Mouse (Mus musculus) granulocyte monocyte progenitor cell, adult 5-6 weeks (primary cell): ENCODE results near the gene Snrpb. TPM values are rescaled to one million over a fixed set of nuclear protein-coding genes. Genes with fewer than 3 reads are reported as not detected.

Experiments
- ATAC-seq: replicated peaks from 2 replicates; pipeline ENCODE4 v1.8.0; 2016; ENCODE audit warnings: mild to moderate bottlenecking, moderate TSS enrichment, inconsistent platforms; ENCODE audit not compliant: poor library complexity, severe bottlenecking
- total RNA-seq, 2 experiments: library from RNA; stranded (forward) in 1 of 2; stranded (reverse) in 1 of 2; fragments of 200-712, 200-1000 nt in 1 of 2; fragments of >200 nt in 1 of 2; fragmentation: Nextera tagmentation in 1 of 2; gene quantifications; 2 replicates each; pipeline ENCODE4 v1.2.3; 2014 to 2017

The Snrpb gene
- total RNA-seq, 2 experiments from 2014 or later = 210 to 270 TPM

- no peak for ATAC-seq
Observed at GRCm38 (mm10) chr2:130144703-130145324, 34.4 kb downstream of the Snrpb start.

- ATAC-seq = no peak
Observed at GRCm38 (mm10) chr2:130143011-130143410, 36.2 kb downstream of the Snrpb start.

- peak; percentile 90 for ATAC-seq
Observed at GRCm38 (mm10) chr2:130129687-130130086, 49.5 kb downstream of the Snrpb start.

GRCm38 (mm10) chr2:130126073-130126472, 53.1 kb downstream of the Snrpb start:
- ATAC-seq = peak; percentile 67

GRCm38 (mm10) chr2:130125279-130126059, 53.7 kb downstream of the Snrpb start:
- no peak for ATAC-seq

Other genes with a start within 250 kb of the Snrpb start
- not detected in 2 replicates for gene Tgm3, start 167.1 kb downstream of the Snrpb start, total RNA-seq (2014; fragmentation: Nextera tagmentation)
- 0.36 TPM in 1 of 2 replicates, not detected in the other for gene Tgm3, start 167.1 kb downstream of the Snrpb start, total RNA-seq (2017)
- not detected in 2 replicates for gene Tgm6, start 67.0 kb downstream of the Snrpb start, total RNA-seq (2014; fragmentation: Nextera tagmentation)
- gene Tgm6, start 67.0 kb downstream of the Snrpb start, total RNA-seq (2017) = not detected in 2 replicates
- not detected in 2 replicates for gene Tmc2, start 15.8 kb upstream of the Snrpb start, total RNA-seq (2014; fragmentation: Nextera tagmentation)
- not detected in 2 replicates for gene Tmc2, start 15.8 kb upstream of the Snrpb start, total RNA-seq (2017)
- 501 and 575 TPM in 2 replicates for gene Nop56, start 95.0 kb upstream of the Snrpb start, total RNA-seq (2014; fragmentation: Nextera tagmentation)
- gene Nop56, start 95.0 kb upstream of the Snrpb start, total RNA-seq (2017) = 468 and 587 TPM in 2 replicates
- gene Idh3b, start 105.1 kb upstream of the Snrpb start, total RNA-seq (2014; fragmentation: Nextera tagmentation) = 130 and 165 TPM in 2 replicates
- 116 and 121 TPM in 2 replicates for gene Idh3b, start 105.1 kb upstream of the Snrpb start, total RNA-seq (2017)
- gene Ebf4, start 115.8 kb upstream of the Snrpb start, total RNA-seq (2014; fragmentation: Nextera tagmentation) = not detected in 2 replicates
- not detected in 2 replicates for gene Ebf4, start 115.8 kb upstream of the Snrpb start, total RNA-seq (2017)
- gene Cpxm1, start 218.2 kb upstream of the Snrpb start, total RNA-seq (2014; fragmentation: Nextera tagmentation) = 3.2 TPM in 1 of 2 replicates, not detected in the other
- 0.99 TPM in 1 of 2 replicates, not detected in the other for gene Cpxm1, start 218.2 kb upstream of the Snrpb start, total RNA-seq (2017)
- gene Gm28372, start 225.8 kb upstream of the Snrpb start, total RNA-seq (2014; fragmentation: Nextera tagmentation) = not detected in 2 replicates
- not detected in 2 replicates for gene Gm28372, start 225.8 kb upstream of the Snrpb start, total RNA-seq (2017)
- gene 1700020A23Rik, start 225.9 kb upstream of the Snrpb start, total RNA-seq (2014; fragmentation: Nextera tagmentation) = not detected in 2 replicates
- gene 1700020A23Rik, start 225.9 kb upstream of the Snrpb start, total RNA-seq (2017) = not detected in 2 replicates
- gene Tmem239, start 227.1 kb upstream of the Snrpb start, total RNA-seq (2014; fragmentation: Nextera tagmentation) = not detected in 2 replicates
- gene Tmem239, start 227.1 kb upstream of the Snrpb start, total RNA-seq (2017) = not detected in 2 replicates
- 128 and 155 TPM in 2 replicates for gene Vps16, start 244.9 kb upstream of the Snrpb start, total RNA-seq (2014; fragmentation: Nextera tagmentation)
- gene Vps16, start 244.9 kb upstream of the Snrpb start, total RNA-seq (2017) = 129 and 167 TPM in 2 replicates
- gene Pced1a, start 245.3 kb upstream of the Snrpb start, total RNA-seq (2014; fragmentation: Nextera tagmentation) = 13.0 and 14.9 TPM in 2 replicates
- gene Pced1a, start 245.3 kb upstream of the Snrpb start, total RNA-seq (2017) = 13.6 and 17.2 TPM in 2 replicates